Mouse (Mus musculus): ENCODE results near the gene Otop2. TPM values are rescaled to one million over a fixed set of nuclear protein-coding genes. Genes with fewer than 3 reads are reported as not detected.
A peak's percentile ranks its signal among the peaks of the same experiment; 100 is the strongest.

Gene Otop2
- total RNA-seq, 1 experiment from 2014 or later = not detected

- ATAC-seq (replicated peaks; ENCODE audit: low read depth, poor library complexity, severe bottlenecking) = no peak
These were observed 30.9 kb downstream of the Otop2 start for GRCm38 (mm10) chr11:115337826-115338225.

DNA sequence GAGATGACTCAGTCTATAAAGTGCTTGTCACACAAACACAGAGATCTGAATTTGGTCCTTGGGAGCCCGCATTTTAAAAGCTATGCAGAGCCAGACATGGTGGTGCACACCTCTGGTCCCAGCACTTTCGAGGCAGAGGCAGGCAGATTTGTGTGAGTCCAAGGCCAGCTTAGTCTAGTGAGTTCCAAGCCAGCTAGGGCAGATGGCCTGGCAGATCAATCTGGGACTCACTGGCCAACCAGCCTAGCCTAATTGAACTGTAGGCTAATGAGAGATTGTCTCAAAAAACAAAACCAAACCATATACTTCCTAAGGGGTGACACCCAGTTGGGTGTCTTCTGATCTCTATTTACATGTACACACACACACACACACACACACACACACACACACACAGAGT, 34.3 kb downstream of the Otop2 start:
- ATAC-seq (replicated peaks; ENCODE audit: low read depth, poor library complexity, severe bottlenecking) = no peak

DNA sequence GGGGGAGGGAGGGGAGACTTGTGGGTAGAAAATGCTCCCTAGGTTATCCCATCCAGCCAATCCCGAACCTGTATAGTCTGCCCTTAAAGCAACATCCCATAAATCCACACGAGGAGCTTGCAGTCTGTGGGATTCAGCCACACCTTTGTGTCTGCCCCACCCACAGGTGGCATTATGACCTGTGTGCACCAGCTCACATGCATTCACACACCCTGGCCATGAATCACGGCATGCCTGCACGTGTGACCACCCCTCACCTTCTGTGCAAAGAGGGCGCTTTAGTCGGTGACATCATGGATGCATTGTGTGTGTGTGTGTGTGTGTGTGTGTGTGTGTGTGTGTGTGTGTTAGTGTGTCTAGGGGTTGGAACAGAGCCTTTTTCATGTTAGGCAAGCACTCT, 34.9 kb downstream of the Otop2 start:
- no peak for ATAC-seq (replicated peaks; ENCODE audit: low read depth, poor library complexity, severe bottlenecking)

DNA sequence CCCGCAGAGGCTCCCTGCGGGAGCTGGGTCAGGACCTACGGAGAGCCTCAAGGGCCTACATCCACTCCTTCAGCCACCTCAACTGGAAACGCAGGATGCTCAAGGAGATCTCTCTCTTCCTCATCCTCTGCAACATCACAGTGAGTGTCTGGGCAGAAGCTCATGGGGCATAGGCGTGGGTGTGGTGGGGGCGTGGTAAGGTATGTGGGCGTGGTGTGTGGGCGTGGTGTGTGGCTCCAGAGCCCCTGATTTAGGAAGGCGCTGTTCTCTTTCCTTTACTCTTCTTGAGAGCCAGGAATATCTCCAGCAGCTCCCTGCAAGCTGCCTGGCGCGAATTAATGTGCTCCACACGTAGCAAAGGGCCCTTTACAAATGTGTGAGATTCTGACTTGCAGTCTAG, 38.0 kb downstream of the Otop2 start:
- ATAC-seq (replicated peaks; ENCODE audit: low read depth, poor library complexity, severe bottlenecking) = peak; percentile 68; the same call in 1 of the 2 replicates

- no peak for ATAC-seq (replicated peaks; ENCODE audit: low read depth, poor library complexity, severe bottlenecking)
These were observed 38.6 kb downstream of the Otop2 start for GRCm38 (mm10) chr11:115345515-115345914.

DNA sequence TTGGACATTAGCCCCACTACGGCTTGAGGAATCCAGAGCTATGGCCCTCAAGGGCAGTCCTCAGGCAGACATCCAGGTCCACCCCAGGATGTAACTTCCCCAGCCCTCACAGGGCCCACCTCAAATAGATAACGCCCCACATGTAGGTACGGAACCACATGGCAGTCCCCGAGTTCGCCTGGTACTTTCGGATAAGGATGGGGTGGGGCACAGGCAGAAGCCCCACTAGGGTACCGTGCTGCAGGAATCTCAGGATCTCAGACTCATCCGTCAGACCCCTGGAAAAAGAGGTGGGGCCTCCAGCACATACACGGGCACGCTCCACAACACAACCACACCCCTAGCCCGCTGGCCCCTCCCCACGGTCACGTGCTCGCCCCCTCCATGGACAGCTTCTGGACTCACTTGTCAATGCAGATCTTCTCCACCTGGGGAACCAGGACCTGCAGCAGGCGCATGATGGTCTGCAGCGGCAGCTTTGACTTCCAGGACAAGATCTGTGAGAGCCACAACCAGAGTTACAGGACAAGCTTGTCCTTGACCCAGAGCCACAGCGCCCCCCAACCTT, 41.8 kb downstream of the Otop2 start:
- ATAC-seq (replicated peaks; ENCODE audit: low read depth, poor library complexity, severe bottlenecking) = no peak

- ATAC-seq (replicated peaks; ENCODE audit: low read depth, poor library complexity, severe bottlenecking) = no peak
These were observed 43.0 kb downstream of the Otop2 start for GRCm38 (mm10) chr11:115349976-115350375.

DNA sequence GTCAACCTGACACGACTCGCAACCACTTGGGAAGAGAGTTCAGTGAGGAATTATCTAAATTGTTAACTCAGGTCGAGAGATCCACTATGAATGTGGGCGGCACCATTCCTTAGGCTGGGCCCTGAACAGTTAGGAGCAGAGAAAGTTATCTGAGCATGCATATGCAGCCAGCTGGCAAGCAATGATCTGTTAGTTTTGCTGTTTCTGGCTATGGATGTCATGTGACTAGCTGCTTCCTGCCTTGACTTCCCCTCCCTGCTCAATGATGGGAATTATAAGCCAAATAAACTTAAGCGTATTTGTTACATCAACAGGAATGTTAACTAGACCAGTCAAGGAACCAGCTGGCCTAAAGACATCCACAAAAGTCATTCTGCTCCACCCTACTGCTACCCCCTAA, 46.4 kb downstream of the Otop2 start:
- no peak for ATAC-seq (replicated peaks; ENCODE audit: low read depth, poor library complexity, severe bottlenecking)

DNA sequence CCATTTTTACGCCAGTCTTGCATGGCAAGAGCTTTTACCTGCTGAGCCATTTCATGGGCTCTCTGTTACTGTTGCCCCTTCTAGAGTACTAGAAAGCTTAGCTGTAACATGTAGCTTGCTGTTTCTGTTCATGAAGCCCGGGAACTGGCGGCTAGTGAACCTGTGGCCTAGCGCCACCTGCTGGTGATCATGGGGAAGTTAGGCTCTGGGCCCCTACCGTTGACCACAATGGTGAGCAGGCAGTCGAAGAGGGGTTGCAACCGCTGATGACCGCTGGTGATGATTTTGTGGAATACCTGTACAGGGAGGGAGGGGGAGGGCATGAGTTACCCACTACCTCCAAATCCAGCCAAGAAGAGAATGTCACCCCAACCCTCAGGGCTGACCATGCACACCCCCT, 47.2 kb downstream of the Otop2 start:
- peak; percentile 86 for ATAC-seq (replicated peaks; ENCODE audit: low read depth, poor library complexity, severe bottlenecking)

DNA sequence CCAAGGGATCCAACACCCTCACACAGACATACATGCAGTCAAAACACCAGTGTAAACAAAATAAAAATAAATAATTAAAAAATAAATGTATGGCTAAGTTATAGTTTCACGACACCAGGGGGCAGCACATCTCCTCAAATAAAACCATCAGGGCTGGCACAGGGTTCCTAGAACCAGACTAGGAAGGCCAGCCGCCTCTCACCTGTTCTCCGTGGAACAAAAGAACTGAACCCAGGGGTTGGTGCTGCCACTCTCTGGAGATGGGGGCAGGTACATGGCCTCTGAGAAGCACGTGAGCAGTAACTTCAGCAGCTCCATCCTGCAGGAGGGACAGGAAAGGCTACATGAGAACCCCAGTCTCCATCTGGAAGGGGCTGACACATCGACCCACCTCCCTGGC, 51.5 kb downstream of the Otop2 start:
- ATAC-seq (replicated peaks; ENCODE audit: low read depth, poor library complexity, severe bottlenecking) = peak; percentile 49; the same call in 1 of the 2 replicates

DNA sequence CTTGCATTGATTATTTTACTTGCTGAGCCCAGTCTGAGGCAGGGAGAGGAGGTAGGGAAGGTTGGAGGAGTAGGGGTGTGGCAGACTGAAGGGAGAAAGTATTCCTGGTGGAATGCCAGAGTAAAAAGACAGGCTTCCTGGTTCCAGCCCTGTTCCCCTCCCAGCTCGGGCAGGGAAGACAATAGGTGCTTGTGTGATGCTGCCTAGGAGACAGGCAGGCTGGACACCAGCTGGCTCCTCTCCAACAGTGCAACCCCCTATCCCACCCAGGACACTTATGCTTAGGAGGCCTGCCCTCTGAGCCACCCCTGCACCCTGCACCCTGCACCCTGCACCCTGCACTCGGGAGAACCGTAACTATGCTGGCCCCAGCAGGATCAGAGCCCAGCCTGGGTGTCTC, 52.3 kb downstream of the Otop2 start:
- no peak for ATAC-seq (replicated peaks; ENCODE audit: low read depth, poor library complexity, severe bottlenecking)

DNA sequence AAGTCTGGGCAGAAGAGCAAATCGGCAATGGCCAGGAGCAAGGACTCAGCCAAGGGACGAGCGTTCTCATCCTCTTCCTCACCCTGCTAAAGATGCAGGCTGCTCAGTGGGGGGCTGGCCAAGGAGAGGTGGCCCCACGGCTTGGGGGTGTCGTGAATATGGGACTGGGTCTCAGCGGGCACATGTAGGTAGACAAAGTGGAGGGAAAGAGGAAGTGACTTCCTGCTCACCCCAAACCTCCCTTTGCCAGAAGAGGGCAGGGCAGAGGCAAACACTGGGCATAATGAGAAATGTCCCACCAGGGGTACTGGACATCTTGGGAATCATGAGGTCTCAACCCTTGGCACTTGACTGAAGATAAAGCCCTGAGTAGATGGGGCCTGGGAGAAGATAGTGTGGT, 52.8 kb downstream of the Otop2 start:
- peak; percentile 62 for ATAC-seq (replicated peaks; ENCODE audit: low read depth, poor library complexity, severe bottlenecking)

GRCm38 (mm10) chr11:115364136-115364535, 57.2 kb downstream of the Otop2 start:
- ATAC-seq (replicated peaks; ENCODE audit: low read depth, poor library complexity, severe bottlenecking) = no peak

- peak; percentile 37 for ATAC-seq (replicated peaks; ENCODE audit: low read depth, poor library complexity, severe bottlenecking)
These were observed 59.2 kb downstream of the Otop2 start for GRCm38 (mm10) chr11:115366039-115366705.

DNA sequence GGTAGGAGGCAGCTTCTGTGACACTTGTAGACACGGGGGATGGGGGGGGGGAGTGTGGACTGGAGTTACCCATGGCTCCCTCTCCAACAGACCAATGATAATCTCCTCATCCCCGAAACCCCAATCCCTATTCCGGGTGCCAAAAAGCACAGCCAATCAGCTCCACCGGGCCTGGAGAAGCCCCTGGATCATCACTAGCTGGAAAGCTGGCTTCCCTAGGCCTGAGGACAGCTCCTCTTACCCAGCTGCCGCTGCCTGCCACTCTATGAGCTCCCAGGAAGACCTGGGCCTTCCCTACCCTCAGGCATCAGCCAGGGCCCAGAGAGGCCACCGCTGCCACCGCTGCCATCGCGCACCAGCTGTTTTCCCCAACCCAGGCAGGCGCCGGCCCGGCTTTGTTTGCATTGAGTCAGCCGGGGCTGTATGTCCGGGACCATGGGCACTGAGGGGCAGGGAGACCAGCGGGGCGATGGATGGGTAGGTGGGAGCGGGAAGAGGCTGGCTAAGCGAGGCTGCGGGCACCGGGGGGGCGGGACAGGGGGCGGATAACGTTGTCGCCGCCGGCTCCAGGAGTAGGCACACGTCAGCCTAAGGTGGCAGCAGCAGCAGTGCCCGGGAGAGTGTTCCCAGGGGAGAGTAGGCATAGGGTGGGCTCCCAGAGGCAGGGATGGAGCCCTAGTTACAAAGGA, 59.9 kb downstream of the Otop2 start:
- 0 out of 2 replicates have a peak, but pooled peaks have one; percentile 9 for ATAC-seq (replicated peaks; ENCODE audit: low read depth, poor library complexity, severe bottlenecking)

- peak; percentile 78 for ATAC-seq (replicated peaks; ENCODE audit: low read depth, poor library complexity, severe bottlenecking)
These were observed 60.5 kb downstream of the Otop2 start, which contains the start of gene Hid1 for GRCm38 (mm10) chr11:115367395-115367944. Hid1 (minus strand) TSS chr11:115367756.

DNA sequence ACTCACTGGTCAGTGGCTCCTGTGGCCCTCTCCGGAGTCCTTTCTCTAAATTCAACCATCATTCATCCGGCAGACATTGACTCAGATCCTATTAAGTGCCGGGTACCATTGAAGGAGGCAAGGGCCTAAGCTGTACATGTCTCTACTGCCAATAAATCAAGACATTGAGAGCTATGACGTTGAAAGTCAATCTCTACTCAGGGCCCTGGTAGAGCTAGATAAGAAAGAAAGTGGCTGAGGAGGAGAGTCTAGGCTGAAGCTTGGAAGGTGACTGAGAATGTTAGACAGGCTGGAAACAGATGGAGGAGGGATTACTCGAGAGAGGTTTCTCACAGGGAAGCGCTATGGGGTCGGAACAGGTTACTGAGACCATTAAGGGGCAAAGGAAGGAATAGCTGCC, 63.4 kb downstream of the Otop2 start:
- ATAC-seq (replicated peaks; ENCODE audit: low read depth, poor library complexity, severe bottlenecking) = no peak

DNA sequence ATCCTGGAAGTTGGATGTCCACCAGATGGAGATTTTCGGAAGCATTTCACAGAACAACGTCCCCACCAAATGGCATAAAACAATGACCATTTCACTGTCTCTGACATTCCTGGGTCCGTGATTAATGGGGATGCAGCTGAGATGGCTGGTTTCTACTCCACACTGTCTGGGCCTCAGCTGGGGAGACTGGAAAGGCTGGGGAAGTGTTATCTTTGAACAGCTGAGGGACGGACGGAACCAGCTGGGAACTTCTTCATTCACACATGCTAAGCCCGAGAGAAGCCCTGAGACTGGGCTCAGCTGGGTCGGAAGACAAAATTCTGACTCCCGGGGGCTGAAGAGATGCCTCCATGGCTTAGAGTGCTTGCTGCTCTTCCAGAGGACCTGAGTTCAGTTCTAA, 64.4 kb downstream of the Otop2 start:
- no peak for ATAC-seq (replicated peaks; ENCODE audit: low read depth, poor library complexity, severe bottlenecking)

DNA sequence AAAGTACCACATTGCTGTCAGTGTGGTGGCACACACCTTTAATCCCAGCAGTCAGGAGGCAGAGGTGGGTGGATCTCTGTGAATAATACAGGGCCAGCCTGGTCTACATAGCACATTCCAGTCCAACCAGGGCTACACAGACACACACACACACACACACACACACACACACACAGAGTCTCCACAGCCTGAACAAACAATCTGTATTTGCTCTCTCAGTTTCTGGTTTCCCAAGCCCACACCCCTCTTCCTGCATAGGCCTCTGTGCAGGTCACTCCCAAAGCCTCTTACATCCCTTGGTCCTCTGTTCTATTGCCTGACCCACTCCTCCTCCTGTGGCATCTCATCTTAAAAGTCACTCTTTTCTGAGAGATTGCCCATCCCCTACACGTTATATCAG, 65.1 kb downstream of the Otop2 start:
- ATAC-seq (replicated peaks; ENCODE audit: low read depth, poor library complexity, severe bottlenecking) = no peak

GRCm38 (mm10) chr11:115372737-115373136, 65.8 kb downstream of the Otop2 start:
- no peak for ATAC-seq (replicated peaks; ENCODE audit: low read depth, poor library complexity, severe bottlenecking)

Data from common myeloid progenitor, adult 5-6 weeks (primary cell).